Mouse (Mus musculus) heart, adult 11 months (tissue): Measurements from ENCODE around the gene Smarcc1.

Experiments
- DNase-seq: peaks from one replicate; pipeline ENCODE4 v3.0.0; 2022

Gene Smarcc1

DNA sequence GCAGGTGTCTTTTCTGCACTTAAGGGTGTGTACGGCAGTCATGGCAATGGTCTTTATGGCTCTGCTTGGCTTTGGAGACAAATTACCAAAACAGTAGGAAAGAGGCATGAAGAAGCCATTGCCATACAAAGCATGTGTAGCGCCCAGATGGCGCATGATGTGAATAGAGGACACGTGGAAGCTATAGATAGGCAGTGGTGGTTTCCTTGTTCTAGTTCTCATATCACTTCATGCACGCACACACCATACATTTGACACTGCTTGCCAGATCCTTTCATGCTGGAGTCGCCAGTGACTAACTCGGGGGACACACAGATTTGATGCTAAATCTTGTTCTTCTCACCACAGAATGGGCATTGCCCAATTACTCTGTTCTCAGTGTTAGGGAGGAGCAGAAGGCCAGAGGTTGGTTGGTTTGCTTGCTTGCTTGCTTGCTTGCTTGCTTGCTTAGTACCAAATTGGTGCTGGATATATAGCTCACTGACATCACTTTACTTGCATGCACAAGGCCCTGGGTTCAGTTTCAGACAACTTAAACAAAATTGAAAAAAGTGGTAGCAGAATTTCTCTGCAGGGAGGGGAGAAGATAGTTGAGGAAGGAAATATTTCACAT is 125.8 kb downstream of the Smarcc1 start, which contains the start of gene Cspg5:
Gene Cspg5, plus strand, starts transcription at position 563 of the 613 bp plus-strand sequence.
- DNase-seq: peak; percentile 79

DNA sequence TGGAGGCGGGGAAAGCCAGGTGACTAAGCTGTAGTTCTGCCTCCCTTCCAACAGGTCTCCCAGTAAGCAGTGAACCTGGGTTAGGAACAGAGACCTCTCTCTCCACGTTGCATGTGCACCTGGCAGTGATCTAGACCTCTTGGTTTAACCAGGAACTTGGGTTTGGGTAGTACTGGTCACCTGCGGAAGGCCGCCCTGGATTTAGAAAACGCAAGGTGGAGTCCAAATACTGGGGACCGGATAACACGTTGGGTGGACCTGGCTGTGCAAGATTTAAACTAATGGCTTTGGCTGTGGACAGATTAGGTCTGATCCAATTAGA is 127.0 kb downstream of the Smarcc1 start:
- DNase-seq: peak; percentile 64

DNA sequence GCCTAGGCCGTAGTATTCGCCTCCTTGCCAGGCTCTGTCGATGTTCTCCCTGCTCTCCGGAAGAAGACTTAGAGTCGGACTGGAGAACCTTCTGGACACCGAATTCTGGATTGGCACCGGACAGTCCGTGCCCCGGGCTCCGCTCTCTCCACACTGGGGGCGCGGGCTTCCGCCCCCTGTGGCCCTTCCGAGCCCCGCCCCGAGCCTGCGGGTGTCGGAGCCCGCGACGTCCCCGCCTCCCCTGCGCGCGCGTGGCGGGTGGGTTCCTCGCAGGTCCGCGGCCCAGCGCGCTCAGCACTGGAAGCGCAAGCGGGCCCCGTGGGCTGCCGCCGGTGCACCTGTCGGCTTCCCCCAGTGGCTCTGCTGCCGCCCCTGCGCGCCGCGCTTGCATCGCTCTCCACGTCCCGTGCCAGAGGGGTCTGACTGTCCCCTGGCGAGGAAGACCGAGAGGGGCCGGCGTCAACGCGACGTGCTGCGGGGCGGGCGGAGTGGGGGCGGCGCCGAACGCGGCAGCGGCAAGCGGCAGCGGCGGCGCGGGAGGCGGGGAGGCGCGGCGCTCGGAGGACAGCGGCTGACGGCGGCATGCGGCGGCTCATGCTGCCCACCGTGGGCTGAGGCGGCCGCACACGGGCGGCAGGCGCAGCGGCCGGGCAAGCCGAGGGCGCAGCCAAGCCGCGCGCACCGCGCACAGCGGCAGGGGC is 127.5 kb downstream of the Smarcc1 start:
- DNase-seq: peak; percentile 85

DNA sequence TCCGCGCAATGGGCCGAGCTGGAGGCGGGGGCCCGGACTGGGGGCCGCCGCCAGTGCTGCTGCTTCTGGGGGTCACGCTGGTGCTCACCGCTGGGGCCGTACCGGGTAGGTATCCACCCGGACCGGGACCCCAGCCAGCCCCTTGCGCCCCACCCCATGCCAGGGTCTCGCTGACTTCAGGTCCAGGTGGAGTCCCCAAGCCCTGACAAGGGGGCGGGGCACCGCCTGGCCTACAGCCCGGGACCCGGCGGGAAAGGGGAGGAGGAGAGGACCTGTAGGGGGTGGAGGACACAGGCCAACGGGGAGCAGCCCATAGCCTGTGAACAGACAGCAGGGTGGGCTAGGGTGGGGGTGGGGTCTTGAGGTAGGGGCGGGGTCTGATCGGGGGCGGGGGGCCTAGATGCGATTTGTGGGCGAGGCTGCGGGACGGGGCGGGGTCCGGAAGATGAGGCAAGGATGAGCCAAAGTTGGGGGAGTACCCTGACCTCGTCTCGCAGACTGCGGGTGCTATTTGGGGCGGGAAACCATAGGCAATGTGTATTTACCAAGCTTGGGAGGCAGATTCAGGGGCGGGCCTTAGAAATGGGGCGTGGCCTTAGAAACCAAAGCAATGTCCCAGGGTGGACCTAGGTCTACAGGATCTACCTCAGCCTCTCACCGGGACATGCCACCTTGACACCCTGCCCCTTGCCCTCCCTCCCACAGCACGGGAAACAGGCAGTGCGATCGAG is 128.2 kb downstream of the Smarcc1 start:
- DNase-seq: peak; percentile 90

DNA sequence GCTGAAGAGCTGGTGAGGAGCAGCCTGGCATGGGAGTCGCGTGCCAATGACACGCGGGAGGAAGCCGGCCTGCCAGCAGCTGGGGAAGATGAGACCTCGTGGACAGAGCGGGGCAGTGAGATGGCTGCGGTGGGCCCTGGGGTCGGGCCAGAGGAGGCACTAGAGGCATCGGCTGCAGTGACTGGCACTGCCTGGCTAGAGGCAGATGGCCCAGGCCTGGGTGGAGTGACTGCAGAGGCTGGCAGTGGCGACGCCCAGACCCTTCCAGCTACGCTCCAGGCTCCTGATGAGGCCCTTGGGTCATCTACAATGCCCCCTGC is 128.8 kb downstream of the Smarcc1 start:
- DNase-seq: no peak

DNA sequence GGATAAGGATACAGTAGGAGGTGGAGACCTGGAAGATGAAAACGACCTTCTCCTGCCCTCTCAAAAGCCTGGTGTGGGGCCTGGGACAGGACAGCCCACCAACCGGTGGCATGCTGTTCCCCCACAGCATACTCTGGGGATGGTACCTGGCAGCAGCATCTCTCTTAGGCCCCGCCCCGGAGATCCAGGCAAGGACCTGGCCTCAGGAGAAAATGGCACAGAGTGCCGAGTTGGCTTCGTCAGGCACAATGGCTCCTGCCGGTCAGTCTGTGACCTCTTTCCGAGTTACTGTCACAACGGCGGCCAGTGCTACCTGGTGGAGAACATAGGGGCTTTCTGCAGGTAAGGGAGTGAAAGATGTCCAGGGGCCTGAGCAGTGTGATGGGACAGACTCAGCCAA is 129.5 kb downstream of the Smarcc1 start:
- DNase-seq: peak; percentile 76

DNA sequence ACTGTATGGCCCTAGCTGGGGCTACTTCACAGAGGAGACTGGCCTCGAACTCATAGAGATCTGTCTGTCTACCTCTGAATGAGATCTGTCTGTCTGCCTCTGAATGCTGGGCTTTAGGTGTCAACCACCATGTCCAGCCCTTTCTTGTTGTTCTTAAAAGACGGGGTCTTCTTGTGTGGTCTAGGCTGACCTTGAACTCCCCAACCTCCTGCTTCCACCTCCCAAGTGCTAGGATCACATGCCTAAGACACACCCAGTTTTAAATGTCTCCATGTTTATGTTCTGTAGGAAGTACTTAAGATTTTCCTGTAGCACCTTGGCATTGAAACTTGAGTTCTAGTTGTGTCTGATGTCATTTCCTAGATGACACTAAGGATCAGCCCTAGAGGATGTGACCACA is 131.4 kb downstream of the Smarcc1 start:
- DNase-seq: no peak

DNA sequence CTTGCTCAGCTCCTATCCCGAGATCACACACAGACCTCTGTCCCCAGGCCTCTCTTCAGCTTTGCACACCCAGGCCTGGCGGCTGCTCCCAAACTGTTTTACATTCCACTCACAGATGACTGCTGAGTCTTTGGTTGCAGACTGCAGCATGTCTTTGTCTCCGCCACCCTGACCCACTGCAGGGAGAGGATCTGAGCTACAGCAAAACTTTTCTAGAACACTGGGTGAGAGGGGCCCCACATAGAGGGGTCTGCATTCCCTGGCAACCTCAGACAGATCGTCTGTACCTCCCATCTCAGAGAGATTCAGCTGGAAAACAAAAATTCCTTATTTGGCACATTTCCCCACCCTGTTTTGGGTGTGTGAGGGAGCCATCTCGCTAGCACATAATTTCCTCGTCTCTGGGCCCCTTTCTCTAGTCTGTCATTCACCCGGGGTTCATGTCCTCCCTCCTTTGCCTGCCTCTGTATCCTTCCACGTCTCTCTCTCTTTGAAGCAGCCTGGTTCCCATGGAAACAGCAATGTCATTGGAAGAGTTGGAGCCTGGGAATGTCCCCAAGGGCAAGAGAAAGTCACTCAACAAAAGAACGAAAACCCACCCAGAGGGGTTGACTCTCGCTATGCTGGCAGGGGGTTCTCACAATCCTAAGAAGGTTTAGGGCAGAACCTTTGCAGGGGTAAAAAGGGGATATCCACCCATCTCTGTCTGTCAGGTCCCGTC is 132.5 kb downstream of the Smarcc1 start:
- no peak for DNase-seq

DNA sequence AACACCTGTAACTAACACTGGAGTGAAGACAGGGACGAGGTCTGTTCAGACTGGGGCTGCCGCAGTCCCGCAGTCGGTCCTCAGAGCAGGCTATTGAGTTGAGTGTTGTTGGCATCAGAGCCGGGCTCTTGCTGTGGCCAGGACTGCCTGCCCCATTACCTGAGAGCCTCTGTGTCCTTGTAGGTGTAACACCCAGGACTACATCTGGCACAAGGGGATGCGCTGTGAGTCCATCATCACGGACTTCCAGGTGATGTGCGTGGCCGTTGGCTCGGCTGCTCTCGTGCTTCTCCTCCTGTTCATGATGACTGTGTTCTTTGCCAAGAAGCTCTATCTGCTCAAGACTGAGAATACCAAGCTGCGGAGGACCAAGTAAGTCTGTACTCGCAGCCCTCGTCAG is 133.3 kb downstream of the Smarcc1 start:
- DNase-seq: no peak

DNA sequence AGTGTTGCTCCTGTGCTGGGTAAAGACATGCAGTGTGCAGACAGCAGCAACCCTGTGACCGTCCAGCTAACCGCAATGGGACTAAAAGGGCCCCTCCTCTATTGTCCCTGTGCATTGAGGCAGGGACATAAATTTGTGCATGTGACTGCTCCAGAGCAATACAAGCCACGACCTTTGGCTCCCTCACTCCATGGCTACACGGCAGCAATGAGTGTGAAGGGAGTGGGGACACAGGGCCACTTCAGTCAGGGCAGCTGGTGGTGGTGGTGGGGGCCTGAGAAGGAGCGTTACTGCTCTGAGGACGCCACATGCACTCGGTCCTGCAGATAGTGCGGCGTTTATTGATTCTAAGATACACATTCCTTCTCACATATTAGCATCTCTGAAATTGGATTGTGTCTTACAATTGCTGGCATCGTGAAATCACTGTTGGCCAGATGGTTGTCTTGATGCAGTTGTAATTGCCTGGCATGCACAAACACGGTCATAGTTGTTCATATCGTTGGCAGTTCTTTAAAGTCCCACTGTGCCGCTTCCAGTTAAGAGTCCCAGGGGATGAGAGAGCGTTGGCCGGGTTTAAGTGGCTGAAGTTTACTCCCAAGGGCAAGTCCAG is 138.0 kb downstream of the Smarcc1 start:
- DNase-seq: no peak

DNA sequence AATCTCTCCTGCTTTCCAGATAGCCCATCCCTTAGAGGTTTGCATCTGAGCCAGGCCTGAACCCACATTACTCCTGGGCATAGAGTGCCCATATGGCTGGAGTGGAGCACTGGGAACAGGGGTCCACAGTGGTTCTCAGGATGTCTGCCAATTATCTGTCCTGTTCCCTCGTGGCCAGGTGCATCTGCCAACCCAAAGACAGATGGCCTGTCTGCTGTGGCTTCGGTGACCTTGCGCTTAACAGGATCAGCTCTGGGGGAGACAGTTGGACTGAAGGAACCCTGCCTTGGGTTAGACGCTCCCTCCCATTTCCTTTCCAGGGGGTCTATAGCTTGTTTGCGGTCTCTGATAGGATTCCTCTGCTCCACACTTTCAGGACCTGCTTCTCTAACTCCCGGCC is 141.1 kb downstream of the Smarcc1 start:
- DNase-seq: no peak

DNA sequence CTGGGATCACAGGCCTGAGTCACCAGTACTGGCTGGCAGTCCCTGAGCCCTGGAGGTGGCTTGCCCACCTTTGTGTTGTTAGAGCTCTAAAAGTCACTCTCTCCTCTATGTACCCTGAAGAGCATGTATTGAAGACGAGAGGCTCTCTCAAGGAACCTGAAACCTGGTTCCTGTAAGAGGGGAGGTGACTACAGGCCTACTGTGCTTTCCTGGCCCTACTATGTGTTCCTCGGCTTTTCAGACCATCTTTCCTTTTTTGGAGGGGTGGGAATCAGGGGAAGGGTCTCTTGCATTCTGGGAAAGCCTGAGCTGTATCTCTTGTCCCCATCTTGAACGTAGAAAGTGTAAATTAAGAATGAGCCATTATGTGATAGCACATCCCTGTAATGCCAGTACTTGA is 141.6 kb downstream of the Smarcc1 start:
- DNase-seq: no peak

DNA sequence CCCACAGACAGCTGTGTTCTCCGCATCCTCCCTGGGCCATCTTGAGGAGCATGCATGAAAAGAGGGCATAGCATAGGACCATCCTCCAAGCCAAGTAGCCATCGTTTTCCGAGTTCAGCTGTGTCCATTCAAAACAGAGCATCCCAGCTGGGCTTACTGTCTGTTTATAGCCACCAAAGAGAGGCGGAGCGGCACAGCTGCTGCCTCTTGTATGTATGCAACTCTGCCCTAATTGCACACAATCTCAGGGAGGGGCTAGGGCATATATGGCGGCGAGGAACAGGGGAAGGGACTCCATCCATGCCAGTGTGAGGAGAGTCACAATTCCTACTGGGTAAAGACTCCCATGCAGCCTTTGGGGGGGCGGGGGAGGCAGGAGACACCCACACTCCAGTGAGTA is 145.7 kb downstream of the Smarcc1 start:
- DNase-seq: no peak

DNA sequence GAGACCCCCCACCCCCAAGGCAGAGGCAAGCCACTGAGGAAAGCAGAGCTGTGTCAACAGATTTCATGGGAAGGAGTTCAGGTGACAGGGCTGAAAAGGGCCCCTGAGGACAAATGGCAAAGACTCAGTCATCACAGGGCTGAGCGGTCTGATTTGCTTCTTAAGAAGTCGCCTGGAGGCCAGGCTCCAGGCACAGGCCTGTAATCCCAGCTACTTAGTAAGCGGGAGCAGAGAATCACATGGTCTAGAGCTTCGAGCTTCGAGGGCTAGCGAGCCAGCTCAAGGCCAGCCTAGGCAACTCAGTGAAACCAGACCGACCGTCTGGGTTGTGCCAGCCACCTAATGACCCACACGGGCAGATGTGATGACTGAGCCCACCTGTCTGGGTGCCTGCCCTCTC is 147.5 kb downstream of the Smarcc1 start:
- no peak for DNase-seq

DNA sequence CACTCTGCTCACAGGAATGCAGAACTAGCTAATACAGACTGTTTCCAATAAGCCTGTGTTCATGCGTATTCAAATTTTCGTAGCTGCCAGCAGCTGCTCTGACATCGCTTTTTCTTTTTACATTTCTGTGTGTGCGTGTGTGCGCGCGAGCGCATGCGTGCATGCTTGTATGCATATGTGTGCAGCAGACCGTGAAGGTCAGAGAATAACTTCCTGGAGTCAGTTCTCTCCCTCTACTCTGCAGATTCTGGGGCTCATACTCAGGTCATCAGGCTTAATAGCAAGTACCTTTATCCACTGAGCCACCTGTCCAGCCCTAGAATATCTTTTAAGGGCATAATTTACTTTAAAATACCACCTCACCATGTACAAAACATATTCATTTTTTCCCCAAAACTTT is 150.9 kb downstream of the Smarcc1 start:
- no peak for DNase-seq

DNA sequence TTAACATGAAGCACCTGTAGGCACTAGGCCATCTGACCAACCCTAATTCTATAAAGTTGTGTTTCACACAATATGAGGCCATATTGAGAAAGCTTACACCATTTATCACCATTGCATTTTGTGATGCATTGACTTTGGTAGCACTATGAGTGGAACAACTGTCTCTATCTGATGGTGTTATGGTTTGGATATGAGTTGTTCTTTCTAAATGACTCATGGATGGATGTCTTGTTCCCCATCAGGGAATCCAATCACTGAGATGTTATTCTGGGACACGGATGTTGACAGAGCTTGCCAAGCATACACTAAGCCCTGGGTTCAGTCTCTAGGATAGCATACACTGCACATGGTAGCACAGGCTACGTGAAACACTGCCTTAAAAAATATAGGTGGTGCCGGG is 154.8 kb downstream of the Smarcc1 start:
- DNase-seq: no peak

DNA sequence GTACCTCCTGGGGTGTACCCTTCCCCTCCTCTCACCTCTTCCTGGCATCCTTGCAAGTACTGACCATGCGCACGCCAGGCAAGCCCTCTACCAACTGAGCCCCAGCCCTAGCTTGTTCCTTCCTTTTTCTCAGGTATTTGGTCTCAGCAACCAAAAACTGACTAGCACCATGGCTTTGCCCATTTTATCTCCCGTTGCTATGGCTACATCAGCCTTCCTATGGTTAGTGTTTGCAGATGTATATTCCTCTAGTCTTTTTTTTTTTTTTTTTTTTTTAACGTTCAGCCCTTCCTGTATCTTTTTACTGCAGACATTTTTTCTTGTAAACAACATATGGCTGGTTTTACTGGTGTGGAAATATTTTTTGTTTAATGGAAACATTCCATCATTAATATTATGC is 156.0 kb downstream of the Smarcc1 start:
- no peak for DNase-seq

DNA sequence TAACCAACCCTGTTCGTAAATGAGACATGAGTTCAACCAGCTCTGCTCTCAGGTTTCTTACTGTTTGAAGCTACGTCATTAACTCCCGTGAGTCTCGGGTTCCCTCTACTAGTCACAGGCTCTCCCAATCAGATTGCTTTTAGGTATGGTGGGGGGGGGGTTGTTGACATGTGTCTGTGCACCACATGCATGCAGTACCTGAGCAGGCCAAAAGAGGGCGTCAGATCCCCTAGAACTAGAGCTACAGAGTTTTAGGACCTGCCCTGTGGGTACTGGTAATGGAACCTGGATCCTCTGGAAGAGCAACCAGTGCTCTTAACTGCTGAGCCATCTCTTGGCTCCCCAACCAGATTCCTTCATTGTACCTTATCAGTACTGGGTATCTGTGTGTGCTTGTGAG is 158.4 kb downstream of the Smarcc1 start:
- peak; percentile 61 for DNase-seq

DNA sequence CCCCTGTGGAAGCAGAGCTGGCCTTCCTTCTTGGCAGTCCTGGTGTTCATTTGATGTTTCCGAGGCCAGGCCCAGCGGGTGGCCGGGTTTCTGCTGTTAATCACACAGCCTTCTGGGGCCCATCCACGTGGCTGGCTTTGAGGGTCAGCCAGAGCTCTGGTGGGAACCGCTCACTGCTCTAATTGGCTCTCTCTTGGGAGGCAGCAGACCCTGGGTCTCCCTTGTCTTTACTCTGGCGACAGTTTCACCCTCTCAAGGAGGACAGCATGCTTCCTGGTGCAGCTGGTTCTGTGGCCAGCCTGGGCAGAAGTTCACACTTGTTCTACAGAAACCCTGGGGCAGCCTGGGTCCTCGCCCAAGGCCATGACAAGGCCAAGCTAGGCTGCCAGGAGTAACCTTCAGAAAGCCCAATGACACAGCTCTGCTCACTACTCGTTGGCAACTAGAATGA is 159.9 kb downstream of the Smarcc1 start:
- DNase-seq: no peak

DNA sequence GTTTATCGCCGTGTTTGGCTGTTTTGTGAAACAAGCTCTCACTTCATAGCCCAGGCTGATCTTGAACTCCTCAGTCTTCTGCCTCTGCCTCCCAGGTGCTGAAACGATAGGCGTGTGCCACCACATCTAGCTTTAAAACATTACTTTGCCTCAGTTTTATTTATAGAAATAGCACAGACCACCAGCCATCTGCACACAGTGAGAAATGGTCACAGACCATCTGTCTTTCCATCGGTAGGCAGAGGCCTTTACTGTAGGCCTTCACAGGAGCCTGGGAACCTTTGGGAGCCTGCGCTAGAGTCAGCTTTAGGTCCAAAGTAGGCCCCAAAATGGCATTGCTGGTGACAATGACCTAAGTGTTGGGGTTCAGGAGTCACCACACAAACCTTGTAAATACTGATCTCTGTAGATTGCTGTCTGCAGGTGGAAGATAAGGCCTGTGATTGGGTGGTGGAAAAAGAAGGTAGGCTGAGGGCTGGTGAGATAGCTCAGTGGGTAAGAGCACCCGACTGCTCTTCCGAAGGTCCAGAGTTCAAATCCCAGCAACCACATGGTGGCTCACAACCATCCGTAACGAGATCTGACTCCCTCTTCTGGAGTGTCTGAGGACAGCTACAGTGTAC is 166.7 kb downstream of the Smarcc1 start:
- DNase-seq: peak; percentile 66

DNA sequence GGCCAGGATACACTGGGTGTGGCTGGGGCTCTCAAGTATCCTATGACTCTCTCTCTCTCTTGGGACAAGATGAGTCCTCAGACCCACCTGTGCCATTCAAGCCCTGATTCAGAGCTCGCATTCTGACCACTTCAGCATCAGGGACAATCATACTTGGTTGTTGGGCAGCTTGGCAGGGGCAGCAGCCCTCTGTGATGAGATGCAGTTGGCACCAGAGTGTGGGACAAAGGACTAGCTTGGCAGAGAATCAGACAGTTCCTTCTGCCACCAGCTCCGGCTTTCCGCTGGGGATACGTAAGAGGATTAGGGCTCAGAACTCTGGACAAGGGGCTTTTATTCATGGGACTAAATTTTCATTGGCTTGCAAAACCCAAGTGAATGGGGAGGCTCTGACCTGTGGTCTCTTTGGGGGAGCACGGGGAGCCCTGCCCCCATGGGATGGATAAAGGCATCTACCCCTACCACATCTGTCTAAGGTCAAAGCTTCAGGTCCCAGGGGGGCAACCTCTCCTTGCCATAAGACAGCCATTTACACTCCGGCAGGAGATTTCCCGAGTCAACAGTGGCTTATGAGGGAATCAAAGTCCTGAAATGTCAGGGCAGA is 169.9 kb downstream of the Smarcc1 start:
- DNase-seq: peak; percentile 72
